Mouse (Mus musculus) adrenal gland, postnatal 14 days (tissue): ENCODE data around the gene Mat2a. TPM values are rescaled to one million over a fixed set of nuclear protein-coding genes. Genes with fewer than 3 reads are reported as not detected.

Experiments
- DNase-seq: peaks from one replicate; pipeline ENCODE4 v3.0.0; 2021; ENCODE audit warnings: mixed read lengths
- total RNA-seq: library from RNA; stranded (reverse); gene quantifications from 2 replicates; pipeline ENCODE4 v1.2.3, GENCODE M21; 2021

Gene Mat2a
- total RNA-seq, 1 experiment from 2014 or later: 257 TPM

GRCm38 (mm10) chr6:72383142-72383820, 56.1 kb downstream of the Mat2a start:
- no peak for DNase-seq

Other genes starting within 250 kb of the Mat2a start
- 5.7 and 5.9 TPM in 2 replicates for gene Atoh8, start 204.0 kb downstream of the Mat2a start, total RNA-seq
- gene Sftpb, start 134.9 kb downstream of the Mat2a start, total RNA-seq: 0.70 TPM in 1 of 2 replicates, not detected in the other
- gene Usp39, start 94.4 kb downstream of the Mat2a start, total RNA-seq: 29.1 and 32.7 TPM in 2 replicates
- gene 0610030E20Rik, start 92.2 kb downstream of the Mat2a start, total RNA-seq: 25.8 and 33.1 TPM in 2 replicates
- gene Tmem150a, start 84.1 kb downstream of the Mat2a start, total RNA-seq: 20.2 and 36.5 TPM in 2 replicates
- gene Rnf181, start 72.6 kb downstream of the Mat2a start, total RNA-seq: 204 and 217 TPM in 2 replicates
- 33.9 and 40.5 TPM in 2 replicates for gene Vamp5, start 59.1 kb downstream of the Mat2a start, total RNA-seq
- 104 and 113 TPM in 2 replicates for gene Vamp8, start 48.9 kb downstream of the Mat2a start, total RNA-seq
- gene Ggcx, start 25.2 kb downstream of the Mat2a start, total RNA-seq: 38.0 and 50.4 TPM in 2 replicates
- 0.49 and 0.52 TPM in 2 replicates for gene Sh2d6, start 82.1 kb upstream of the Mat2a start, total RNA-seq
- 28.8 and 38.2 TPM in 2 replicates for gene Capg, start 104.8 kb upstream of the Mat2a start, total RNA-seq
- gene Elmod3, start 158.9 kb upstream of the Mat2a start, total RNA-seq: 16.2 and 21.7 TPM in 2 replicates
- 362 and 390 TPM in 2 replicates for gene Retsat, start 158.9 kb upstream of the Mat2a start, total RNA-seq
- gene Tgoln1, start 177.4 kb upstream of the Mat2a start, total RNA-seq: 135 and 142 TPM in 2 replicates